Mouse (Mus musculus): ENCODE measurements around the gene Myh7. TPM values are rescaled to one million over a fixed set of nuclear protein-coding genes. Genes with fewer than 3 reads are reported as not detected.
"Not testable (repeated sequence)": the region's sequence is repeated elsewhere in the genome, so short reads cannot be mapped to it uniquely, and the experiment has no call there.

The Myh7 gene
- total RNA-seq, 4 experiments from 2014 or later: 6.0 to 10.0 (median 7.8) TPM

DNA sequence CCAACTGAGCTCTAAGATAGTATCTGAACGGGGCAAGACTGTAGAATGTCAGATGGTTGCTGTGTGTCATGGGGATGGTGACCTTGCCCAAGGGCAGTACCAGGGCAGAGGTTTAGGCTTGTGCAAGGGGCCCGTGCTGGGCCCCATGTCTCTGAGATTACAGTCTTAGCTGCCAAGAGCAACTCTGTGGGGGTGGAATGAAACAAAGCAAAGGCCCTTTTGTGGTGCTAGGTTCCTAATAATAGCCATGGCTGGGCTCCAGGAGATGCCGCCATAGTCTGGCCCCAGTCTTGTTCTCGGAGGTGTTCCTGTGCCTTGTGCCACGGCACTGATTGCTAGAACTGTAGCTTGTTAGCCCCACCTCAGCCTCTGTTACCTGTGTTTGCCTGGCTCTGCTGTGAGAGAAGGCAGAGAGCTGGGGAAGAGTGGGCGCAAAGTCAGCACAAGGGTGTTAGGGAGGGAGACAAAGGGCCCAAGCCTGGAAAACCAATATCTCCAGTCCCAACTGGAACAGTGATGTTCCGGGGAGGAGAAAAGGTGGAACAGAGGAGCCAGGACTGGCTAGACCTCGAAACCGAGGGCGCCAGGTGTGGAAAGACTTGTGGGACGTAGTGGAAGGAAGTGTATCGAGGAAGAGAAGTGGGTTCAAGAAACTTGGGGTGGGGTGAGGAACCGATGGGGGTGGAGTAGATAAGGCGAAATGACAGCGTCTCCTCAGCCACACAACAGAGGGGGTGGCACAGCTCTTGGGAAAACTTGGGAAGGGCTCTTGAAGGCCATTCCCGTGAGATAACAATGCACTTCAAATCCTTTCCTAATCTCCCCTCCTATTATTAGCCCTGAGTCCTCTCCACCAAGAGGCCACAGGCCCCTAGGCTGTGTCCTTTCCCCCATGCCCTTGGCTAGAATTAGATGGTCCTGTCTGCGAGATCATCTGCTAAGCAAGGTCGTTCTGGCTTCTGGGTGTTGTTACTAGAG, 9.7 kb upstream of the Myh7 start:
- no peak for DNase-seq (ENCODE audit: low spot score in 2 of 2)

DNA sequence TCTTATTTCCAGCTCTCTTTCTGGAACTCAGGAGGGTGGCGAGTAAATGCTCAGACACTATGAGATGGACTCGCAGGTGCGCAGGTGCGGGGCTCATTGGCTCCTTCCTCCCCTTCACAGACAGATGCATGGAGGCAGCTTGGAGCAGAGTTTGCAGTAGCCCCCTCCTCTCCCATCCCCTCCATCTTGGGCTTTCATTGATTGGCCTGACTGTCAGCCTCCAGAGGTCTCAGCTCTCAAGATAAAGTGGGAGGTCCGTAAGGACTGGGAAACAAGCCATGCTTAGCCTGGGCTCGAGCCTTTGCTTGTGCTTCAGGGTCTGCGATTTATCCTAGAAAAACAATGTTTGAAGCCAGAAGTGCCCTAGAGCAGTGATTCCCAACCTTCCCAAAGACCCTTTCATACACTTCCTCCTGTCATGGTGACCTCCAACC, 8.3 kb upstream of the Myh7 start:
- no peak for DNase-seq (ENCODE audit: low spot score in 2 of 2)

DNA sequence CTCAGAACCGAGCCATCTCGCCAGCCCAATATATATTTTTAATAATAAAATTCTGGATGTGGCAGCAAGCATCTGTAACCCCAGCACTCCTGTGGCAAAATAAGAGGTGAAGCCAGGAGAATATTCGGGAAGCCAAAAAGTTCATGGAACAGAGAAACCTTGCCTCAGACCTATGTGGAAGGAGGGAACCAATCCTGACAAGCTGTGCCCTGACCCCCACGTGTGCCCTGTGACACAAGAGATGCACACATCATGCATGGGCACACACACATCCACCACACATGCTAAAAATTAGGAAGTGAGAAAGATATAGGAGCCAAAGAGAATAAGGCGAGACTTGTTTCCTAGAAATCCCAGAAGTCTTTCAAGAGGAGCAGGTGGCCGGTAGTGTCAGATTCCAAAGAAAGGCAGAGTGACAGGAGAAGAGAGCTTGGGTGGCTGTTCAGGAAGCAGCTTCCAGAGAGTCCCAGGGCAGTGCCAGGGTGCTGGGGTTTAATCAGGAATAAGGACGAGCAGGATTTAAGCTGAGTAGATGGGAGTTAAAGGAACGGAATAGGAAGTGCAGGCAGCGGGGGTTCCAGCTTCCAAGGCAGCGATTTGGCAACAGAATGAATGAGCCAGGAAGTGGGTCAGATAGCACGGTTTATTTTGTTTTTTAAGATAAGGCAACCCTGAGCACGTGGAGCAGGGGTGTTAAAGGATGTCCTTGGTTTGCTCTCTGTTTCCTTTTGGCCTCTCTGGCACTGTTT, 7.7 kb upstream of the Myh7 start:
- DNase-seq (ENCODE audit: low spot score in 2 of 2): no peak

DNA sequence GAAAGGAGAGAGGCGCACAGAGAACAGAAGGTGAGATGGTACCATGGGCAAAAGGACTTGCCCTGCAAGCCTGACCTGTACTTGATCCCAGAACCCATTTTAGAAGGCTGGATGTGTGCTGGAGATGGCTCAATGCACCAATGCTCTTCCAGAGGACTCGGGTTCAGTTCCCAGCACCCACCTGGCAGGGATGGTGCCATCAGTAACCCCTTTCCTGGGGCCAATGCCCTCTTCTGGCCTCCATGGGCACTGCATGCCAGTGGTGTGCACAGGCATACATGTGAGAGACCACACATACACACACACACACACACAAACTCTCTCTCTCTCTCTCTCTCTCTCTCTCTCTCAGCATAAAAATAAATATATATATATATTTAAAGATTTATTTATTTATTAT, 7.0 kb upstream of the Myh7 start:
- DNase-seq (ENCODE audit: low spot score in 2 of 2): no peak

DNA sequence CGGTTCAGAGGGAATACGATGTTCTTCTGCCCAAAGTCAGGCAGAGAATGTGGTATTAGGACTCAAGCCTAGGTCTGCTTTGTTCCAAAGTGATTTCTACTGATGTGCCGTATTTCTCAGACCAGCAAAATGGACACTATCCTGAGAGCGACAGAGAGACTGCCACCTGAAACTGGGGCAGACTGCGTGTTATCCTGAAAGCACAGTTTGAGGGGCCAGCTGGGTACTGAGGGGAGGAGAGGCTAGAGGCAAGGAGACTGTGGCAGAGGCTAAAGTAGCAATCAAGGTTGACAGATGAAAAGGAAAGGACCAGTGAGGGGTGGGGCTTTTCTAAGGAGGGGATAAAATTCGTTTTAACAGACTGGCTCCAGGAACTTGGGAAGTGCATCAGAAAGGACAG, 6.4 kb upstream of the Myh7 start:
- no peak for DNase-seq (ENCODE audit: low spot score in 2 of 2)

DNA sequence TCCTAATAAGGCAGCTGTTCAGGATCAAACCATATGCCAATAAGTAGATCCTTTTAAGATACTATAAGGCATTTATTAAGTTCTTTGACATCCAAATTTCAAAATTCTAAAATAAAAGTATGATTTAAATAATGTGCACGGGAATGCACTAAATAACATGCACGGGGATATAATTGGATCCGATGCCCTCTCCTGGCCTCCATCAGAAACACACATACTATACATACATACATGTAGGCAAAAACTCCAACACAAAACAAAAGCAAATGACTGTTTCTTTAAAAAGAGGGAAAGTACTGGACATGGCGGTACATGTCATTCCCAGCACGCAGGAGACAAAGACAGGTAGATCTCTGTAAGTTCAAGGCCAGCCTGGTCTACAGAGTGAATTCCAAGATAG, 5.4 kb upstream of the Myh7 start:
- not testable (repeated sequence) for DNase-seq (ENCODE audit: low spot score in 2 of 2)

DNA sequence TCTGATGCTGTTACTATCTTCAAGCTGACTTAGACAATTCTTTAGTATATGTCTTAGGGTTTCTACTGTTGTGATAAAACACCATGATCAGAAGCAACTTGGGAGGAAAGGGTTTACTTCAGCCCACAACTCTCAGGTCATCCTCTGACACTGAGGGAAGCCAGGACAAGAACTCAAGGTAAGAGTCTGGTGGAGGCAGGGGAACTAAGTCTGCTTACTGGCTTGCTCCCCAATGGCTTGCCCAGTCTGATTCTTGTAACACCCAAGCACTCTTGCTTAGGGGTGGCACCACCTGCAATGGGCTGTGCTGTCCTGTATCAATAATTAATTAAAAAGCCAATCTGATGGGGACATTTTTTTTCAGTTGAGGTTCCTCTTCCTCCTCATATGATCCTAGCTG, 4.3 kb upstream of the Myh7 start:
- no peak for DNase-seq (ENCODE audit: low spot score in 2 of 2)

DNA sequence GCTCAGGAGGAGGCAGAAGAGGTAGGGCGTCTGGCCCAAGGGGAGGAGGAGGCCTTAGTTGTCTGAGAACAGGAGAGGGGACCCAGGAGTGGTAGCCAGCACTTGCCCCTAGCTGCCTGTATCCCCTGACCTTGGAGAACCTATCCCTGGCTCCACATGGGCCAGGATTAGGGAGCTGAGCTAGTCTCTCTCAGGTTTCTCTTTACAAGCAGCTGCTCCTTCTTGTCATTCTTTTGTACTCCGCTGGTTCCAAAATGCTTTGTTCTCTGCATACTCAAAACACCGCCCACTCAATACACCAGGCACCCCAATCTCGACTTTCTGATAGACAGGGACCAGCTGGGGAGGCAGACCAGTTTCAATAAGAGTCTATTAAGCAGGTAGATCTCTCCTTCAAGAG, 2.9 kb upstream of the Myh7 start:
- DNase-seq (ENCODE audit: low spot score in 2 of 2): no peak

DNA sequence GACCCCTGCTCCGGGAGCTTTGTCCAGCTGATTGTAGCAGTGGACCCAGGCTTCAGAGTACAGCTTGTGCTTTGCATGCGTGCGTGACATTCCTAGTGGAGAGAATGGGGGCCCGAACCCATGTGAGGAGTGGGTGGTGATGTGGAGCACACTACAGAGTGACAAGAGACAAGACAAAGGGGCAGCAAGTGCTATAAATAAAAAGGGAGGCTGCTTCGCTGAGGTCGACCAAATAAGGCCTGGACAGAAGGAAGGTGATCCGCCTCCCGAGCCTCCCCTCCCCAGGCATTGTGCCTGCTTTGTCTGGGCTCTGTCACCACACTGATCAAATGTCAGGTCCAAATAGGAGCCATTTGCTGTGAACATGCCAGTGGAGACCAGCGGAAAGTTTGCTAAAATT, 2.4 kb upstream of the Myh7 start:
- no peak for DNase-seq (ENCODE audit: low spot score in 2 of 2)

DNA sequence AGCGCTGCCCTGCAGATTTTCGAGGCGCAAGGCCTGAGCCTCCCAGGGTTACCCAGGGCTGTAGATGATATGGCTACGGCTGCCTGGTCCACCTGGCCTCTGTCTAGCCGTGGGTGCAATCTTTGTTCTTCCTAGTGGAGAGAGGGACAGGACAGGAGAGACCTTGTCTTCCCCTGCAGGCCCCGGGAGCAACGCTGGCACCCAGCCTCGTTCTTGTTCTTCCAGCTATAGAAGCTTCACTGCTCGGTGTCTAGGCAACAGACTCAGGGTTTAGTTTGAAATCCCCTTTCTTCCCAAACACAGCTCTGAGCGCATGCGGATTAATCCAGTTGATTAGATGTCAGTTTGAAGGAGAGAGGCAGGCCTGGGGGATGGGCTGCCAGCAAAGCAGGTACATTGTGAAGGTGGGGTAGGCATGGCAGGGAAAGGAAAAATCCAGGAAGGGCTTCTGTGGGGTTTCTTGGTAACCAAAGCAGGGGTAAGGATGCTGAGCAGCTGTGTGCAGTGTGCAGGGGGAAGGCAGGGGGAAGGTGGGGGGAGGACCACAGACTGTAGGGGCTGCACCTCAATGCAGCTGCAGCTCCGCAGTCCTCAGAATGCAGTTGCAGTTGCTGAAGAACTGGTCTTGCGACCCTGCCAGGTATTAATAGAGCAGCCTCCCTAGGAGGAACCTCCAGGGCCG, 1.2 kb upstream of the Myh7 start:
- peak; percentile 46 to 59 for DNase-seq (ENCODE audit: low spot score in 2 of 2)

DNA sequence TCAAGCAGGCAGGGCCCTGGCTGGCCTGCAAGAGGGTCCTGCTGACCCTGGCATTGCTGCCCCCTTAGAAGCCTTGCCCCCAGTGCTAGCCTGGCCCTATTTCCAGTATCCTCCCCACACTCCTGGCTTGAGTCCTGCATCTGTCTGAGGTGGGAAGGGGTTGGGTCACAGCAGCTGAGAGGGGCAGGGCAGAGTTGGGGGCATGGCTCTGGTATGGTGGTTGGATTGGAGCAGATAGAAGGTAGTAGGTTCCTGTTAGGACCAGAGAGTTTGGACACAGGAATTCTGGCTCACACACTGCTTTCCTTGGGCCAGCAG, 402 bp upstream of the Myh7 start:
- DNase-seq (ENCODE audit: low spot score in 2 of 2): no peak

DNA sequence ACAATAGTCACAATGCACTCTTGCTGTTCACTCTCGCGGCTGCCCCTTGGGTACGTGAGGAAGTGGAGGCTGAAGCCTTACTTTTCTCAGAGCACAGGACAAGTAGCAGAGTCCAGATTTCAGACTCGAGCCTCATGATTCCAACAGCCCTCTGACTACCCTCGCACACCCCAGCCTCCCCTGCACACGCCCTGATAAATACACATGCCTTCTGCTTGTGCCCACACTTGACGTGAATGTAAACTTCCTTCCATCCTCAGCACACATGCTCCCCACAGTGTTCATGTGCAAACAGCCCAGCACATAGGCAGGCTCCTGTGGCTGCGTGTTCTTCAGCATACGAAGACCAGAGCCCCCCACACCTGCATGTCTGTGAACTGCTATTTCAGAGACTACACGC, 790 bp downstream of the Myh7 start:
- no peak for DNase-seq (ENCODE audit: low spot score in 2 of 2)

DNA sequence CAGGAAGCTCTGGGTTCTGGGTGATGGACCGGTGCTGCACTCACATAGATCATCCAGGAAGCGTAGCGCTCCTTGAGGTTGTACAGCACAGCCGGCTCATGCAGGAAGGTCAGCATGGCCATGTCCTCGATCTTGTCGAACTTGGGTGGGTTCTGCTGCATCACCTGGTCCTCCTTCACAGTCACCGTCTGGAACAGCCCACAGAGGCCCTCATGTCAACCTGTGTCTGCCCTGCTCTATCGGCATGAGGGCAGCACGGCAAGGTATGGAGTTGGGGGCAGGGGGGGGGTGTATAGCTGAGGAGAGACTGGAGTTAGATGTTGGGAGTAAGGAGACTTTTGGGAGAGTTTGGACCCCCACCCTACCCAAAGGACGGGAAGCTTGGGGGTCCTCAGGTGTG, 2.2 kb downstream of the Myh7 start:
- no peak for DNase-seq (ENCODE audit: low spot score in 2 of 2)

DNA sequence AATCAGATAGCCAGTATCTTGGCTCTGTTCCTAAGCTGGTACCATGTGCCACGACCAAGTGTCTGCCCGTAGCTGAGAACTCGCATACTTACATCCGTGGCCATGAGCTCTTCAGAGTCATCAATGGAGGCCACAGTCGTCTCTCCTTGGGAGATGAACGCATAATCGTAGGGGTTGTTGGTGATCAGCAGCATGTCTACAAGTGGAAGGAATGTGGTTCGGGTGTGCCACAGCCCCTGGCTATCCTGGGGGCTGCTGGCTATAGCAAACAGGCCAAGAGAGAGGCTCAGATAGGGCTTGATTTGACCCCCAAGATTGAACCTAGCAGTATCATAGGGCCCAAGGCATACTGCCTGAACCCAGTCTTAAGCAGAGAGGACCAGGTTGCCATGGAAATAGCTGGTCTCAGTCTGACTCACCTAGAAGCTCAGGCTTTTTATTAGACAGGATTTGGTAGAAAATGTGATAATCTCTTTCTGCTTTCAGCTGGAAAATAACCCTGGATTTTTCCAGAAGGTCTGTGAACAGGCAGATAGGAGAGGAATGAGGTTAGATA, 4.5 kb downstream of the Myh7 start:
- DNase-seq (ENCODE audit: low spot score in 2 of 2): no peak

DNA sequence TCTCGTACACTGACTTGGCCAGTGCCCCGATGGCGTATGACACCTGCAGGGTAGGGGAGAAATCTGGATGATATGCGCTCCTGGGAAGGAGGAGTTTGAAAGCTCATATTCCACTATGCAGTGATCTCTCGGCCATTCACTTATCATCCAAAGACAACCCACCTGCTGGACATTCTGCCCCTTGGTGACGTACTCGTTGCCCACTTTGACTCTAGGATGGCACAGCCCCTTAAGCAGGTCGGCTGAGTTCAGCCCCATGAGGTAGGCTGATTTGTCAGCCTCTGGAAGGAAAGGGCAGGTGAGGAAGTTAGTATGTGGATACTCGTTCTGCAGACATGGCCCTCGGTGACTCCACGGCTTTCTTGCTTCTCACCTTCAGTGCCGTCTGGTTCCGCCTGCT, 5.5 kb downstream of the Myh7 start:
- no peak for DNase-seq (ENCODE audit: low spot score in 2 of 2)

DNA sequence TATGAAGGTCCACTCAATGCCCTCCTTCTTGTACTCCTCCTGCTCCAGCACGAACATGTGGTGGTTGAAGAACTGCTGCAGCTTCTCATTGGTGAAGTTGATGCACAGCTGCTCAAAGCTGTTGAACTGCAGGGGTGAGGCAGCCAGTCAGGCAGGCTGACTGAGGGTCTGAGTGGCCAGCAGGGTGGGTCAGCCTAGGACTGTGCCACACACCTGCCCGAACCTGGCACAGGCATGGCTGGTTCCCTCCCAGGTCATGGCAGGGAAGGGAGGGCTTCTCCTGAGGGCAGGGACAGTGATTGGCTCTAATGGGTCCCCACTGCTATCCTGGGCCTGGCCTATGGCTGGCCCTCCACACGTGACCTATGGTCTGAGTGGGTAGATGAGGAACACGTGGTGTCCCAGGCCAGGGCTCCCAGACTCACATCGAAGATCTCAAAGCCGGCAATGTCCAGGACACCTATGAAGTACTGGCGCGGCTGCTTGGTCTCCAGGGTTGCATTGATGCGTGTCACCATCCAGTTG, 6.0 kb downstream of the Myh7 start:
- not testable (repeated sequence) for DNase-seq (ENCODE audit: low spot score in 2 of 2)

DNA sequence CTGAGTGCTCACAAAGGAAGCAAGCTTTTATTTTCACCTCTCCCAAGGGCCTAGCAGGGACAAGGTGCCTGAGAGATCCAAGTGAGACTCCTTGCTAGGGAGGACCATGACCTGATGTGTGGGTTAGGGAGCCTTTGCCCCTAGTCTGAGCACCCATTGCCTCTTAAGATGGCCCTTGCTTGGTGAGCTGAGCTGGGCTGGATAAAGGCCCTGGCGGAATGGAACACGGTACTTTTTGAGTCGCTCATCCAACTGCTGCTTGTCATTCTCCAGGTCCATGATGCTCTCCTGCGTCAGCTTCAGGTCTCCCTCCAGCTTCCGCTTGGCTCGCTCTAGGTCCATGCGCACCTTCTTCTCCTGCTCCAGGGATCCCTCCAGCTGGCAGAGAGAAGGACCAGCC, 12.5 kb downstream of the Myh7 start:
- DNase-seq (ENCODE audit: low spot score in 2 of 2): no peak

DNA sequence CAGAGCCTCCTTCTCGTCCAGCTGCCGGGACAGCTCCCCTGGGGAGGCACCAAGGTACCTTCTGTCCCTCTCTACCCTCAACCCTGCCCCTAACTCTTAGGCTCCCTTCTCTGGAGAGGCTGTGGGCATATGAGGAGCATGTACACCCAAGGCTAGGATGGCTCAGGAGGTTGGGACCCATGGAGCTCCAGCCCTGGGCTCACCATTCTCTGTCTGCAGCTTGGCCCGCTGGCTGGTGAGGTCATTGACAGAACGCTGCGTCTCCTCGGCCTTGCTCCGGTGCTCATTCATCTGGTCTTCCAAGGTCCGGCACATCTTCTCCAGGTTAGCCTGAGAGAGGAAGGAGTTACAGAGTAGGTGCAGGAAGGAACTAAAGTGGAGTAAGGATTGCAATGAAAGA, 15.8 kb downstream of the Myh7 start:
- no peak for DNase-seq (ENCODE audit: low spot score in 2 of 2)

DNA sequence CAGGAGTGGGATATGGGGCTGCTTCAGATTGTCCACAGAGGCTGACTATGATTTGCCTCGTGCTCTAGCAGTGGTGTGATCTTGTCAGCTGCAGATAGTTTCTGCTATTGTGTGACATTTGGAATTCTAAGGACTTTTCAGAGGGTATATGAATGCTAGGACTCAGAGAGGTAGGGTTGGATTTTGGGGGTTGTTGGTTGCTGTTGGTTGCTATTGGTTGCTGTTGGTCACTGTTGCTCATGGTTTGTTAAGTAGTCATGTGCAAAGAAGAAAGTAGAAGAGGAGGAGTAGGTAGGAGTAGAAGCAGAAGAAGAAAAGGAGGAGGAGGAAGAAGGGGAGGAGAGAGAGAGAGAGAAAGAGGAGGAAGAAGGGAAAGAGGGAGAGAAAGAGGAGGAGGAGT, 17.8 kb downstream of the Myh7 start, which contains the start of gene Gm17428:
Gene Gm17428 (plus strand): TSS at position 301 of the 400 bp plus-strand sequence.
- no peak for DNase-seq (ENCODE audit: low spot score in 2 of 2)

DNA sequence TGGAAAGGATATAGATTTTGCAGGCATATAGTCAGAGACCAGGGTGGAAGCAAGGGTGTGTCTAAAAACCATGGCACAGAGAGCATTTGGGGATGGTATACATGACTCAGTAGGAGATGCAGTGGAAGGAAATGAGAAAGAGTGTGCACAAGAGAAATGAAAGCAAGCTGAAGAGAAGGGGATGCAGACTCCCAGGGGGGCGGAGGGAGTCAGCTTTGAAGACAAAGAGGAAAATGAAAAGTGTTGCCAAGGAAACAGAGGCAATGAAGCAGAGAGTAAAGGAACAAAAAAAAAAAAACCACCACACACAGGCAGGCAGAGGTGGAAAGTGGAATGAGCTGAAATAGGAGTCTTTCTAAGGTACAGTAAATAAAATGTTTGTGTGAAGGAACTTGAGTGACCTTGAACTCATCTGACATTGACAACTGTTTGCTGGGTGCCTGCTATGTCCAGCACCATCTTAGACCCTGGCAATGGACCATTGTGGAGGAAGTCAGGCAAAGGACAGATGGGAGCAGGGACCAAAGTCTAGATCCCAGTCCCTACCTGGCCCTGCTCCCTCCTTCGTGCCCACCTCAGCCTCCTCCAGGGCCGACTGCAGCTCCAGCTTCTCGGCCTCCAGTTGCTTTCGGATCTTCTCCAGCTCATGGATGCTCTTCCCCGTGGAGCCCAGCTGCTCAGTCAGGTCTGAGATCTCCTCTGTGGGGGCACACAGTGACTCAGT, 20.2 kb downstream of the Myh7 start:
- no peak for DNase-seq (ENCODE audit: low spot score in 2 of 2)

DNA sequence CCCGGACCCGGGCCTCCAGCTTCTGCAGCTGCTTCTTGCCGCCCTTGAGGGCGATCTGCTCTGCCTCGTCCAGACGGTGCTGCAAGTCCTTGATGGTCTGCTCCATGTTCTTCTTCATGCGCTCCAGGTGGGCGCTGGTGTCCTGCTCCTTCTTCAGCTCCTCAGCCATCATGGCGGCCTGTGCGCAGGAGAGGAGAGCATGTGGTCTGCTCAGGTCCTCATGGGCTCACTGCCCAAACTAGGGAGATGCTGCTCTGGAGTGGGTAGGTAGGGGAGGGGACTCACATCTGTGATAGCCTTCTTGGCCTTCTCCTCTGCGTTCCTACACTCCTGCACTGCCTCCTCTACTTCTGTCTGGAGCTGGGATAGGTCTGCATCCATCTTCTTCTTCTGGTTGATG, 21.6 kb downstream of the Myh7 start:
- not testable (repeated sequence) for DNase-seq (ENCODE audit: low spot score in 2 of 2)

Measured in layer of hippocampus, adult 8-10 months (tissue).